Mouse (Mus musculus) 416B (cell line): ENCODE data around the gene Dynlt1f.
"Not testable (repeated sequence)": the region's sequence is repeated elsewhere in the genome, so short reads cannot be mapped to it uniquely, and the experiment has no call there.

Experiments
- DNase-seq: peaks from one replicate; pipeline ENCODE4 v3.0.0; 2011; ENCODE audit warnings: low read depth

Dynlt1f gene

GRCm38 (mm10) chr17:6661093-6661816 is 5.6 kb upstream of the Dynlt1f start:
- not testable (repeated sequence) for DNase-seq

GRCm38 (mm10) chr17:6660589-6660988 is 4.9 kb upstream of the Dynlt1f start:
- DNase-seq = not testable (repeated sequence)

- not testable (repeated sequence) for DNase-seq
Measured at GRCm38 (mm10) chr17:6658801-6659200, 3.1 kb upstream of the Dynlt1f start, which contains the start of gene Sytl3. Gene Sytl3, plus strand, starts transcription at chr17:6659093.

GRCm38 (mm10) chr17:6656471-6656870 is 771 bp upstream of the Dynlt1f start:
- not testable (repeated sequence) for DNase-seq

- DNase-seq = peak; percentile 80
Measured at GRCm38 (mm10) chr17:6655087-6655511, 601 bp downstream of the Dynlt1f start.

GRCm38 (mm10) chr17:6653341-6653946 is 2.3 kb downstream of the Dynlt1f start:
- DNase-seq = not testable (repeated sequence)

GRCm38 (mm10) chr17:6650904-6651565 is 4.7 kb downstream of the Dynlt1f start:
- DNase-seq = not testable (repeated sequence)

GRCm38 (mm10) chr17:6647452-6647851 is 8.2 kb downstream of the Dynlt1f start:
- not testable (repeated sequence) for DNase-seq

GRCm38 (mm10) chr17:6646841-6647240 is 8.9 kb downstream of the Dynlt1f start:
- DNase-seq = not testable (repeated sequence)

- not testable (repeated sequence) for DNase-seq
Measured at GRCm38 (mm10) chr17:6645668-6646067, 10.0 kb downstream of the Dynlt1f start.

- not testable (repeated sequence) for DNase-seq
Measured at GRCm38 (mm10) chr17:6644673-6645072, 11.0 kb downstream of the Dynlt1f start.

- DNase-seq = not testable (repeated sequence)
Measured at GRCm38 (mm10) chr17:6644210-6644609, 11.5 kb downstream of the Dynlt1f start.

GRCm38 (mm10) chr17:6640771-6641429 is 14.8 kb downstream of the Dynlt1f start:
- DNase-seq = not testable (repeated sequence)

GRCm38 (mm10) chr17:6640044-6640637 is 15.6 kb downstream of the Dynlt1f start:
- DNase-seq = not testable (repeated sequence)

- not testable (repeated sequence) for DNase-seq
Measured at GRCm38 (mm10) chr17:6639486-6639885, 16.2 kb downstream of the Dynlt1f start.

GRCm38 (mm10) chr17:6638444-6638843 is 17.3 kb downstream of the Dynlt1f start:
- not testable (repeated sequence) for DNase-seq

- not testable (repeated sequence) for DNase-seq
Measured at GRCm38 (mm10) chr17:6637434-6637833, 18.3 kb downstream of the Dynlt1f start.

- no peak for DNase-seq
Measured at GRCm38 (mm10) chr17:6636861-6637260, 18.8 kb downstream of the Dynlt1f start.

- DNase-seq = not testable (repeated sequence)
Measured at GRCm38 (mm10) chr17:6635781-6636180, 19.9 kb downstream of the Dynlt1f start.

GRCm38 (mm10) chr17:6632850-6633249 is 22.9 kb downstream of the Dynlt1f start:
- DNase-seq = not testable (repeated sequence)

- DNase-seq = not testable (repeated sequence)
Measured at GRCm38 (mm10) chr17:6630398-6630797, 25.3 kb downstream of the Dynlt1f start.
